Mouse (Mus musculus) neural tube, embryonic 14.5 days (tissue): ENCODE results near the gene Cacul1. TPM values are rescaled to one million over a fixed set of nuclear protein-coding genes. Genes with fewer than 3 reads are reported as not detected.
"Not testable (repeated sequence)": the region's sequence is repeated elsewhere in the genome, so short reads cannot be mapped to it uniquely, and the experiment has no call there.

ENCODE experiments used
- ATAC-seq: fragments of 200-750 bp; cut with Nextera tagmentation; 2 replicates; pipeline ENCODE4 v1.8.0; 2017; ENCODE audit warnings: low read depth, mild to moderate bottlenecking, moderate TSS enrichment, moderate library complexity
- H3K27ac ChIP-seq: fragments of 300-500 bp; sonication (generic); 2 replicates; pipeline ENCODE4 v1.5.1; 2014; ENCODE audit warnings: low read depth, mild to moderate bottlenecking, control low read depth, low read length, moderate library complexity, mixed read lengths
- H3K27me3 ChIP-seq: fragments of 300-500 bp; sonication (generic); 2 replicates; pipeline ENCODE4 v1.6.1; 2014; ENCODE audit warnings: low read length; ENCODE audit not compliant: control insufficient read depth, insufficient read depth
- H3K36me3 ChIP-seq: fragments of 300-500 bp; sonication (generic); 2 replicates; pipeline ENCODE4 v1.6.1; 2014; ENCODE audit warnings: low read length, mixed read lengths; ENCODE audit not compliant: control insufficient read depth, insufficient read depth
- H3K4me1 ChIP-seq: fragments of 300-500 bp; sonication (generic); 2 replicates; pipeline ENCODE4 v1.6.1; 2014; ENCODE audit warnings: low read length; ENCODE audit not compliant: control insufficient read depth, insufficient read depth
- H3K4me2 ChIP-seq: fragments of 300-500 bp; sonication (generic); 2 replicates; pipeline ENCODE4 v1.6.1; 2014; ENCODE audit warnings: mild to moderate bottlenecking, low read depth, low read length, control low read depth
- H3K4me3 ChIP-seq: fragments of 300-500 bp; sonication (generic); 2 replicates; pipeline ENCODE4 v1.5.1; 2014; ENCODE audit warnings: low read depth, low read length, control low read depth, mixed read lengths
- H3K9ac ChIP-seq: fragments of 300-500 bp; sonication (generic); replicated peaks from 2 replicates; pipeline ENCODE4 v1.6.1; 2014; ENCODE audit warnings: low read depth, mild to moderate bottlenecking, control low read depth, low read length, mixed read lengths
- H3K9me3 ChIP-seq: fragments of 300-500 bp; sonication (generic); 2 replicates; pipeline ENCODE4 v1.6.1; 2016; ENCODE audit warnings: low read length; ENCODE audit not compliant: control insufficient read depth
- WGBS: fragments of 180-500 bp; shearing (Covaris S2); extraction: QIAGEN DNeasy Blood & Tissue Kit; methylation state at CpG from one replicate; pipeline ENCODE4 v1.1.7; 2014; 5-methylcytosine and 5-hydroxymethylcytosine counted together
- polyA plus RNA-seq: library from polyadenylated mRNA; unstranded; fragments of >200 nt; fragmentation: Nextera tagmentation; extraction: Ambion mirVana; gene quantifications from 2 replicates; pipeline ENCODE4 v1.2.1, GENCODE M21; 2014

Gene Cacul1
- 25.3 and 28.7 TPM in 2 replicates for polyA plus RNA-seq

- Histone ChIP-seq H3K9me3 (no peaks in the 10 kb centered on the region), H3K4me1 (peaks cover 23% of the 10 kb centered on the region), H3K9ac (peak within 1 kb of the TSS; percentile 95), H3K36me3 (no peaks in the 10 kb centered on the region), H3K27ac (peak within 1 kb of the TSS; percentile 85), H3K4me3 (peak within 1 kb of the TSS; percentile 99), H3K27me3 (no peaks in the 10 kb centered on the region), H3K4me2 (peak within 1 kb of the TSS; percentile 71)
- peak; percentile 98 for ATAC-seq
- 1% methylated on average over 59 of the region's 64 CpGs for WGBS
Observed at GRCm38 (mm10) chr19:60580582-60581339, at the start of gene Cacul1. TSS of gene Cacul1 (minus strand) at chr19:60581025.

GRCm38 (mm10) chr19:60619420-60619819, 38.6 kb upstream of the Cacul1 start:
- Histone ChIP-seq H3K9ac (no peak overlapping the region), H3K27ac (no peak overlapping the region), H3K4me3 (no peak overlapping the region), H3K4me2 (no peak overlapping the region), H3K36me3 (no peaks in the 10 kb centered on the region), H3K4me1 (no peaks in the 10 kb centered on the region), H3K27me3 (no peaks in the 10 kb centered on the region), H3K9me3 (no peaks in the 10 kb centered on the region)
- 61% methylated on average over 4 of the region's 4 CpGs for WGBS
- no peak for ATAC-seq

- H3K27ac ChIP-seq = no peak overlapping the region
- H3K9me3 ChIP-seq = no peaks in the 10 kb centered on the region
- no peaks in the 10 kb centered on the region for H3K27me3 ChIP-seq
- no peak overlapping the region for H3K9ac ChIP-seq
- no peaks in the 10 kb centered on the region for H3K4me1 ChIP-seq
- no peak for ATAC-seq
- 27% methylated on average over 1 of the region's 1 CpGs for WGBS
- no peak overlapping the region for H3K4me3 ChIP-seq
- no peak overlapping the region for H3K4me2 ChIP-seq
- no peaks in the 10 kb centered on the region for H3K36me3 ChIP-seq
Observed at GRCm38 (mm10) chr19:60617007-60617406, 36.2 kb upstream of the Cacul1 start.

GRCm38 (mm10) chr19:60615470-60616200, 34.8 kb upstream of the Cacul1 start:
- Histone ChIP-seq H3K4me3 (no peak overlapping the region), H3K27me3 (no peaks in the 10 kb centered on the region), H3K9me3 (no peaks in the 10 kb centered on the region), H3K27ac (no peak overlapping the region), H3K9ac (no peak overlapping the region), H3K4me2 (no peak overlapping the region), H3K36me3 (no peaks in the 10 kb centered on the region), H3K4me1 (no peaks in the 10 kb centered on the region)
- peak; percentile 71; the same call in 1 of the 2 replicates for ATAC-seq
- WGBS = 58% methylated on average over 5 of the region's 5 CpGs

GRCm38 (mm10) chr19:60611525-60612215, 30.8 kb upstream of the Cacul1 start:
- Histone ChIP-seq H3K4me2 (no peak overlapping the region), H3K4me1 (no peaks in the 10 kb centered on the region), H3K27ac (no peak overlapping the region), H3K36me3 (no peaks in the 10 kb centered on the region), H3K27me3 (no peaks in the 10 kb centered on the region), H3K9ac (no peak overlapping the region), H3K4me3 (no peak overlapping the region), H3K9me3 (no peaks in the 10 kb centered on the region)
- WGBS = 48% methylated on average over 12 of the region's 12 CpGs
- ATAC-seq = no peak

- H3K9ac ChIP-seq = no peak overlapping the region
- H3K9me3 ChIP-seq = no peaks in the 10 kb centered on the region
- no peak overlapping the region for H3K4me2 ChIP-seq
- 42% methylated on average over 5 of the region's 5 CpGs for WGBS
- H3K36me3 ChIP-seq = no peaks in the 10 kb centered on the region
- no peaks in the 10 kb centered on the region for H3K4me1 ChIP-seq
- no peak for ATAC-seq
- H3K4me3 ChIP-seq = no peak overlapping the region
- no peak overlapping the region for H3K27ac ChIP-seq
- H3K27me3 ChIP-seq = no peaks in the 10 kb centered on the region
Observed at GRCm38 (mm10) chr19:60608766-60609165, 27.9 kb upstream of the Cacul1 start.

- Histone ChIP-seq H3K27me3 (no peaks in the 10 kb centered on the region), H3K36me3 (no peaks in the 10 kb centered on the region)
- no peak for ATAC-seq
Observed at GRCm38 (mm10) chr19:60603586-60603985, 22.8 kb upstream of the Cacul1 start.

GRCm38 (mm10) chr19:60602066-60602465, 21.2 kb upstream of the Cacul1 start:
- H3K36me3 ChIP-seq, H3K4me2 ChIP-seq, ATAC-seq, H3K9me3 ChIP-seq, H3K27me3 ChIP-seq, H3K9ac ChIP-seq, H3K27ac ChIP-seq, H3K4me1 ChIP-seq, H3K4me3 ChIP-seq: not testable (repeated sequence)
- 88% methylated on average over 1 of the region's 1 CpGs for WGBS

More at GRCm38 (mm10) chr19:60603586-60603985, 22.8 kb upstream of the Cacul1 start:
- WGBS = 79% methylated on average over 3 of the region's 3 CpGs
- no peak overlapping the region for H3K4me3 ChIP-seq
- no peak overlapping the region for H3K4me2 ChIP-seq
- H3K27ac ChIP-seq = no peak overlapping the region
- no peak overlapping the region for H3K9ac ChIP-seq
- no peaks in the 10 kb centered on the region for H3K9me3 ChIP-seq
- H3K4me1 ChIP-seq = no peaks in the 10 kb centered on the region
